ENCODE assay signal across 9 mouse cellular contexts in genomic region chr6:90746331-90746864, GRCm38 (mm10).
DNase-seq lines count a peak whose midpoint lies in the region; ATAC-seq lines count a peak whose summit lies in the region.
"Had no signal": no experiment of that assay in that cellular context is flagged by ENCODE, and none has a peak within 500 bp of the region (broad histone marks: within the 10 kb centered on the region; RNA-seq: fewer than 3 reads in every experiment).

No protein-coding gene starts in this region.

- no peaks in the 10 kb centered on the region for H3K27me3 ChIP-seq in midbrain, embryonic 15.5 days (replicated peaks)

- no peaks in the 10 kb centered on the region for H3K36me3 ChIP-seq in midbrain, embryonic 15.5 days (replicated peaks)

- H3K27ac ChIP-seq in midbrain, embryonic 15.5 days, result peak overlapping the region; percentile 36; the same call in 1 of the 2 replicates

- no peaks in the 10 kb centered on the region for H3K9me3 ChIP-seq in midbrain, embryonic 15.5 days

- 63% methylated on average over 3 of the region's 3 CpGs for WGBS in midbrain, embryonic 15.5 days

- H3K4me2 ChIP-seq in midbrain, embryonic 15.5 days, result no peak overlapping the region

- no peak overlapping the region for H3K9ac ChIP-seq in midbrain, embryonic 15.5 days

- ATAC-seq in midbrain, embryonic 15.5 days (replicated peaks), result peak; percentile 40; the same call in 1 of the 2 replicates

- H3K4me1 ChIP-seq in midbrain, embryonic 15.5 days, result peaks cover 13% of the 10 kb centered on the region

- DNase-seq in left cerebral cortex, postnatal 4 days, result peak; percentile 49
- no peak for DNase-seq in left cerebral cortex, adult 18-20 months (ENCODE audit: low spot score in 2 of 2)
- DNase-seq in NIH3T3 (ENCODE audit: low read depth), result peak; percentile 31
- peak; percentile 79 for DNase-seq in cerebellum, adult 9-10 months
- no peak for DNase-seq in spleen, adult 18-20 months
- no peak for DNase-seq in spleen, postnatal 10 days (ENCODE audit: low spot score in 2 of 2)
- no peak for DNase-seq in testis, postnatal 14 days (ENCODE audit: low spot score)

- intact Hi-C loops in left cerebral cortex, postnatal 4 days (cut with DNase I), result no loop called here

- no peak overlapping the region for H3K4me3 ChIP-seq in midbrain, embryonic 15.5 days
- H3K4me3 ChIP-seq: myocyte had no signal

Comparison
In these comparisons a context has a peak if more than half of its experiments do, and no peak if none do; other contexts are left out.
1. DNase-seq: peak in left cerebral cortex, postnatal 4 days (single experiment), NIH3T3 (single experiment) and cerebellum, adult 9-10 months (single experiment); none in left cerebral cortex, adult 18-20 months (0 of 2), spleen, adult 18-20 months (0 of 2), spleen, postnatal 10 days (0 of 2) and testis, postnatal 14 days (single experiment).